Mouse (Mus musculus) layer of hippocampus, adult 2 months (tissue): ENCODE results near the gene Spop. TPM values are rescaled to one million over a fixed set of nuclear protein-coding genes. Genes with fewer than 3 reads are reported as not detected.
A peak's percentile ranks its signal among the peaks of the same experiment; 100 is the strongest.

ENCODE experiments used
- DNase-seq, 2 experiments: peaks; one replicate each; pipeline ENCODE4 v3.0.0; 2022; ENCODE audit warnings: low spot score in 2 of 2
- H3K27ac ChIP-seq: fragments of 200-600 bp; 2 replicates; pipeline ENCODE4 v1.8.1; 2022
- H3K4me3 ChIP-seq: fragments of 200-600 bp; 2 replicates; pipeline ENCODE4 v1.8.1; 2022; ENCODE audit warnings: mild to moderate bottlenecking
- CTCF ChIP-seq: fragments of 200-600 bp; conservative IDR thresholded peaks from 2 replicates; pipeline ENCODE4 v1.8.1; 2022; ENCODE audit warnings: antibody characterized with exemption, mild to moderate bottlenecking, moderate library complexity
- total RNA-seq, 2 experiments: library from RNA; stranded (reverse); gene quantifications; 2 replicates each; pipeline ENCODE4 v1.2.3; 2021

Gene Spop
- total RNA-seq, 2 experiments from 2014 or later, result 170 to 176 TPM

GRCm38 (mm10) chr11:95462168-95462567 is 48.3 kb downstream of the Spop start:
- Histone ChIP-seq H3K27ac (no peak overlapping the region), H3K4me3 (no peak overlapping the region)
- no peak for DNase-seq
- TF ChIP-seq CTCF, result no peak

GRCm38 (mm10) chr11:95467731-95468130 is 53.9 kb downstream of the Spop start:
- H3K4me3 ChIP-seq, result no peak overlapping the region
- H3K27ac ChIP-seq, result no peak overlapping the region
- no peak for DNase-seq
- TF ChIP-seq CTCF, result no peak

- Histone ChIP-seq H3K4me3 (no peak overlapping the region), H3K27ac (no peak overlapping the region)
- no peak for DNase-seq
- no peak for TF ChIP-seq CTCF
These were observed 59.1 kb downstream of the Spop start for GRCm38 (mm10) chr11:95472942-95473341.

GRCm38 (mm10) chr11:95473456-95473855 is 59.6 kb downstream of the Spop start:
- no peak for TF ChIP-seq CTCF
- Histone ChIP-seq H3K4me3 (no peak overlapping the region), H3K27ac (no peak overlapping the region)
- DNase-seq, result no peak

- DNase-seq, result peak; percentile 59 to 80
- H3K27ac ChIP-seq, result no peak overlapping the region
- no peak overlapping the region for H3K4me3 ChIP-seq
- TF ChIP-seq CTCF, result no peak
These were observed 62.4 kb downstream of the Spop start for GRCm38 (mm10) chr11:95476323-95476722.

- no peak for DNase-seq
- peak; percentile 64 for TF ChIP-seq CTCF
- H3K4me3 ChIP-seq, result no peak overlapping the region
- H3K27ac ChIP-seq, result no peak overlapping the region
These were observed 65.6 kb downstream of the Spop start for GRCm38 (mm10) chr11:95479458-95479857.

- no peak for TF ChIP-seq CTCF
- DNase-seq, result no peak
- Histone ChIP-seq H3K27ac (no peak overlapping the region), H3K4me3 (no peak overlapping the region)
These were observed 66.8 kb downstream of the Spop start for GRCm38 (mm10) chr11:95480662-95481061.

- H3K27ac ChIP-seq, result no peak overlapping the region
- no peak for TF ChIP-seq CTCF
- DNase-seq, result no peak
- no peak overlapping the region for H3K4me3 ChIP-seq
These were observed 71.8 kb downstream of the Spop start for GRCm38 (mm10) chr11:95485634-95486033.

- Histone ChIP-seq H3K27ac (no peak overlapping the region), H3K4me3 (no peak overlapping the region)
- no peak for TF ChIP-seq CTCF
- no peak for DNase-seq
These were observed 73.4 kb downstream of the Spop start for GRCm38 (mm10) chr11:95487237-95487636.

GRCm38 (mm10) chr11:95490104-95490503 is 76.2 kb downstream of the Spop start:
- no peak overlapping the region for H3K4me3 ChIP-seq
- TF ChIP-seq CTCF, result no peak
- no peak overlapping the region for H3K27ac ChIP-seq
- no peak for DNase-seq

GRCm38 (mm10) chr11:95492256-95492655 is 78.4 kb downstream of the Spop start:
- Histone ChIP-seq H3K27ac (no peak overlapping the region), H3K4me3 (no peak overlapping the region)
- no peak for DNase-seq
- TF ChIP-seq CTCF, result no peak

GRCm38 (mm10) chr11:95493010-95493409 is 79.1 kb downstream of the Spop start:
- H3K4me3 ChIP-seq, result no peak overlapping the region
- no peak for TF ChIP-seq CTCF
- H3K27ac ChIP-seq, result no peak overlapping the region
- DNase-seq, result no peak

- TF ChIP-seq CTCF, result no peak
- no peak for DNase-seq
- Histone ChIP-seq H3K4me3 (no peak overlapping the region), H3K27ac (peak overlapping the region; percentile 53; the same call in 1 of the 2 replicates)
These were observed 80.1 kb downstream of the Spop start for GRCm38 (mm10) chr11:95493950-95494349.

GRCm38 (mm10) chr11:95494374-95494773 is 80.5 kb downstream of the Spop start:
- no peak for TF ChIP-seq CTCF
- H3K4me3 ChIP-seq, result no peak overlapping the region
- H3K27ac ChIP-seq, result peak overlapping the region; percentile 53; the same call in 1 of the 2 replicates
- peak; percentile 42 to 74 for DNase-seq

- no peak for TF ChIP-seq CTCF
- Histone ChIP-seq H3K4me3 (no peak overlapping the region), H3K27ac (no peak overlapping the region)
- no peak for DNase-seq
These were observed 82.0 kb downstream of the Spop start for GRCm38 (mm10) chr11:95495883-95496282.
